Mouse (Mus musculus) cortical plate, adult 2 months (tissue): ENCODE results near the gene Helz2. TPM values are rescaled to one million over a fixed set of nuclear protein-coding genes. Genes with fewer than 3 reads are reported as not detected.

Experiments used
- H3K27ac ChIP-seq: fragments of 200-500 bp; 2 replicates; pipeline ENCODE4 v1.5.1; 2012; ENCODE audit warnings: low read length, control low read depth, inconsistent platforms; ENCODE audit not compliant: insufficient read depth
- H3K4me1 ChIP-seq: fragments of 200-500 bp; 2 replicates; pipeline ENCODE4 v1.6.1; 2011; ENCODE audit warnings: low read length; ENCODE audit not compliant: control insufficient read depth, insufficient read depth
- H3K4me3 ChIP-seq: fragments of 200-500 bp; 2 replicates; pipeline ENCODE4 v1.5.1; 2011; ENCODE audit warnings: mild to moderate bottlenecking, low read length, control low read depth; ENCODE audit not compliant: insufficient read depth
- CTCF ChIP-seq: fragments of 200-500 bp; IDR thresholded peaks from 2 replicates; pipeline ENCODE4 v1.5.1; 2011; ENCODE audit warnings: mild to moderate bottlenecking, control low read depth, low read length; ENCODE audit not compliant: insufficient read depth; ENCODE audit errors: extremely low read depth
- POLR2A ChIP-seq: fragments of 200-500 bp; IDR thresholded peaks from 2 replicates; pipeline ENCODE4 v1.6.1; 2011; ENCODE audit warnings: mild to moderate bottlenecking, low read length, control low read depth; ENCODE audit not compliant: insufficient read depth; ENCODE audit errors: extremely low read depth
- polyA plus RNA-seq: library from polyadenylated mRNA; depleted of rRNA; stranded (reverse); fragments of >200 nt; gene quantifications from 2 replicates; pipeline ENCODE4 v1.2.3, GENCODE M21; 2012; rRNA removed

The Helz2 gene
- polyA plus RNA-seq, 1 experiment, result 3.4 TPM

DNA sequence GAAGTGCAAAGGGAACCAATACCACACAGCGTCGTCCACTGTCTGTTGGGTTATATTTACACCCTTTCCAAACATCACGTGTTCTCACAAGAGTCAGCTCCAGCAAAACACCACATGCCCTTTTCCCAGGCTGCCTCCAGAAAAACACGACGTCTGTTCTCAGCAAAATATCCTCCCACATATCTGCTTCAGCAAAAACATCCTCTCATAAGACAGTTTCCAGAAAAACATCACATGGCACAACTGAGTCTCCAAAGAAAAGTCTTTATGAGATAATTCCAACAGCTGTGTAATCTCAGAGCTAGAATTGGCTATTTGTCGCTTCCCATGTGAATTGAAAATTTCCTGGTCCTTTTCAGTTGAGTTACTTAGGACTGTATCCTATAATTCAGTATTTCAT, 60.9 kb downstream of the Helz2 start:
- Histone ChIP-seq H3K4me1 (no peaks in the 10 kb centered on the region), H3K27ac (no peak overlapping the region), H3K4me3 (no peak overlapping the region)
- TF ChIP-seq POLR2A (no peak), CTCF (no peak)

DNA sequence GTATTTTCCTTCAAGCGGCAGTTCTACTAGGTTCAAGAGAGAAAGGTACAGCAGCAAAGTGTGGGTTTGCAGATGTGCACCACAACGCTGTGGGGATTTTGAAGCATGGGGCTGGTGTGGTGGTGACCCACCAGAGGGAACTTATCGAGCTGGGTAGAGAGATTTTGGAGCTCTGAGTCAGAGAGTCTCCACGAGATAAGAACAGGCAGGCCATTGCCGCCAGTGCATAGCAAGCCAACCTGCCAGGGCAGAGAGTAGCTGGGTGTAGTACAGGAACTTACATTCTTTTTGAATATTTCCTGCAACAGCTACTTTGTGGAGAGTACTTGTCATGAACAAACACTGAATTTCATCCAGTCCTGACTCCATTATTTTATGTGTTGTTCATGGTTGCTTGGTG, 63.4 kb downstream of the Helz2 start:
- Histone ChIP-seq H3K4me3 (no peak overlapping the region), H3K4me1 (no peaks in the 10 kb centered on the region; the same call in 1 of the 2 replicates), H3K27ac (no peak overlapping the region)
- TF ChIP-seq CTCF, result no peak
- TF ChIP-seq POLR2A, result no peak

DNA sequence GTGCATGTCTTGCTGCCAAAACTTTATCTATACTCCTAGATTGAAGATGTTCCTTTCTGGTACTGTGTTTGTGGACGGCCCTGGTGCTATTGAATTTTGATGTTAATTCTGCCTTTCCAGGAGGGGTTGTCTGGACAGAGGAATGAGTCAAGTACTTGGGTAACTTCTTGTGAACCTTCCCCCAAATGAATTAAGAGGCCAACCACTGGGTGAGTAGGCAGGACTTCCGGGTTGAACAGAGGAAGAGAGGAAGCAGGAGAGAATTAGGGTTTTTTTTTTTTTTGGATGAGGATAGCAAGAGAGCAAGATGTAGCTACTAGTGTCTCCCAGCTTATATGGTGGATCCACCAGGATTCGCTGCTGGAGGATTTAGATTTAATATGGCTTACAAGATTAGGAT, 63.8 kb downstream of the Helz2 start:
- no peak overlapping the region for H3K4me3 ChIP-seq
- TF ChIP-seq POLR2A (no peak), CTCF (no peak)
- H3K27ac ChIP-seq, result no peak overlapping the region
- H3K4me1 ChIP-seq, result no peaks in the 10 kb centered on the region; the same call in 1 of the 2 replicates

Other genes starting within 250 kb of the Helz2 start
- 17.6 and 17.7 TPM in 2 replicates for gene Chrna4, start 198.5 kb downstream of the Helz2 start, polyA plus RNA-seq
- 171 and 180 TPM in 2 replicates for gene Kcnq2, start 106.7 kb downstream of the Helz2 start, polyA plus RNA-seq
- gene Eef1a2, start 85.0 kb downstream of the Helz2 start, polyA plus RNA-seq, result 1,125 and 1,195 TPM in 2 replicates
- gene Ppdpf, start 54.8 kb downstream of the Helz2 start, polyA plus RNA-seq, result 115 and 128 TPM in 2 replicates
- 0.04 and 0.10 TPM in 2 replicates for gene Ptk6, start 39.2 kb downstream of the Helz2 start, polyA plus RNA-seq
- gene Srms, start 28.8 kb downstream of the Helz2 start, polyA plus RNA-seq, result 0.50 and 0.53 TPM in 2 replicates
- gene Fndc11, start 22.0 kb downstream of the Helz2 start, polyA plus RNA-seq, result 0.13 TPM in 1 of 2 replicates, not detected in the other
- 22.8 and 23.4 TPM in 2 replicates for gene Gmeb2, start 46.0 kb upstream of the Helz2 start, polyA plus RNA-seq
- gene Stmn3, start 72.5 kb upstream of the Helz2 start, polyA plus RNA-seq, result 777 and 783 TPM in 2 replicates
- 55.5 and 62.0 TPM in 2 replicates for gene Rtel1, start 77.7 kb upstream of the Helz2 start, polyA plus RNA-seq
- gene Zgpat, start 122.9 kb upstream of the Helz2 start, polyA plus RNA-seq, result 89.3 and 99.8 TPM in 2 replicates
- 70.9 and 72.7 TPM in 2 replicates for gene Arfrp1, start 123.4 kb upstream of the Helz2 start, polyA plus RNA-seq
- 66.5 and 71.4 TPM in 2 replicates for gene Lime1, start 138.1 kb upstream of the Helz2 start, polyA plus RNA-seq
- gene Zbtb46, start 217.4 kb upstream of the Helz2 start, polyA plus RNA-seq, result 7.5 TPM in 2 replicates